Mouse (Mus musculus) yolk sac, embryonic 10.5 days (tissue): ENCODE data around the gene Ppa2.

Experiments
- DNase-seq: peaks from one replicate; pipeline ENCODE4 v3.0.0-alpha.2; 2017; ENCODE audit warnings: low spot score

Ppa2 gene

DNA sequence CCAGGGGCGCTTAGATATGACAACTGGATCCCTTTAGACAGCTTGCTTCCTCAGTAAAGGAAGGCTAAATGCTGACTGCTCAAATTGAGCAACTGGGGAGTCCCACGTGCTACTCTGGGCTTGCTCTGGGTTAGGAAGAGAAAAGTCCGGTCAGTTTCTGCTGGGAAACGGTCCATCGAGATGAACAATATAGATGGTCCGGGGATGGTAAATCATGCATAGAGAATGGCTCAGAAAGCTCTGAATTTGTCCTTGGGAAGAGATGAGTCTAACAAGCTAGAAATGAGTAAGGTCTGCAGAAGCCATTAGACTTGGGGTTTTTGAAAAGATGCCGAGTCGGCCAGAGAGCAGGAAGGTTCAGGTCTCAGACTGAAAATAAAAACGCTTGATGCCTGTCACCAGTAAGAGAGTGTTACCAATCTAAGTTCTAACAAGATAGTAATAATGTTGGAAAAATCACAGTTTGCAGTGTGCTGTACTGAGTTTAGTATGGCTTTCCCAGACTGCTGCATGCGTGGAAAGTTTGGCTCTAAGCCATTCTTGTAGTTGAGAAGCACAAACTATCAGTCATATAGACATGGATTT lies 80.0 kb downstream of the Ppa2 start:
- no peak for DNase-seq

DNA sequence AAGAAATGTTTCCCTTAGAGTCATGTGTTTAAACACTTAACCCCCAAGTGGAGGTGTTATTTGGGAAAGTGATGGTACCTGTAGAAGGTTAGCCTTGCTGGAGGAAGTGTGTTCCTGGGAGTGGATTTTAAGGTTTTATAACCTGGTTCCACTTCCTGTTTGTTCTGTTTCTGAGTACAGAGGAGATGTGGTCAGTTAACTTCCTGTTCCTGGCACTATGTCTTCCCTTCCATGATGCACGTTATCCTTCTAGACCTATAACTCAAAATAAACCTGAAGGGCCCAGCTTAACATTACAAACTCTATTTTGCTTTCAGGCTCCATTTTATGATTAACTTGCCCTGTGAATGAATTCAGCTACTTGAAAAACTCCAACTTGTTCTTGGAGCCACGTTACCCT lies 84.6 kb downstream of the Ppa2 start:
- DNase-seq, result no peak

DNA sequence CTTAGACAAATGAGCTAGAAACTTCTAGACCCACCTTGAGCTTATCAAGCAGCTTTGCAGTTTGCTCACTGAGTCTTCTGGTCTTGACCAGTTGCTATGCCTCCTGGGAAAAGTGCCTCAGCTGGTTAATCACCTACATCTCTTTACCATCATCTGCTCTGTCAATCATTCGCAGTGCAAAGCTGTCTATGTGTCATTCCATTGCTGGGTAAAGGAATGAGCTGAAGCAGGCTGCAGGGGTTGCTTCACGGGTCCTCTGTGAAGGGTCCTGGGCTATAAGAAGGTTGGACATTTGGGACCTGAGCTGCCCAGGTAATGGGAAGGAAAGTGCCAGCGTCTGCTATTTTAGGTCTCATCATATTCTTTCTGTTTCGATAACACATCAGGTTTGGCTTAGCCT lies 93.9 kb downstream of the Ppa2 start:
- DNase-seq, result no peak

DNA sequence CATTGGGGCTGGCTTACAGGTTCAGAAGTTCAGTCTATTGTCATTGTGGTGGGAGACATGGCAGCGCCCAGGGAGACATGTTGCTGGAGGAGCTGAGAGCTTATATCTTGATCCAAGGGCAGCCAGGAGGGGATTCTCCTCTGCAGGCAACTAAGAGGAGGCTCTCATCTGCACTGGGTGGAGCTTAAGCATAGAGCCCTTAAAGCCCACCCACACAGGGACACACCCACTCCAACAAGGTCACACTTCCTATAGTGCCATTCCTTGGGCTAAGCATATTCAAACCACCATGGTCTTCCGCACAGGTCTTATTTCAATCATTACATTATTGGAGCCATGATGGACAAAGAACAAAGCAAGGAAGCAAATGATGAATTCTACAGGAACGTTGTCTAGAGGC lies 95.7 kb downstream of the Ppa2 start:
- DNase-seq, result no peak

GRCm38 (mm10) chr3:133406248-133406647 lies 96.3 kb downstream of the Ppa2 start:
- no peak for DNase-seq

GRCm38 (mm10) chr3:133411123-133411675 lies 101.3 kb downstream of the Ppa2 start:
- no peak for DNase-seq

DNA sequence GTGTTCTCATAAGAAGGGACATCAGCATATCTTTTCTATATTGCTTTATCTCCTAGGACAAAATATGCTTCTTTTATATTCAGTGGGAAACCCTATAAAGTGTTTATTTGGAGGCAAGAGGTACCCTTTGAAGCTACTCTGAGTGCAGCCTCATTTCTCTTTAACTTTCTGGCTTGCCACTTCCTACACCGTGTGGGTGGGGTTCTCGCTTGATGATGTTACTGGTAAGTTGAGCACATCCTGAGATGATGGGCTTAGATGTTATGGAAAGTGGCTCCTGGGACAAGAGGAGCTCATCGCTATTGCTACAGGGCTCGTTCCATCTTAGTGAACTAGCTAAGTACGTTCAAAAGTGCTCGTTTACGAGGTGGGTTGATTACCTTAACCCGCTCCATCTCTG lies 101.9 kb downstream of the Ppa2 start:
- DNase-seq, result no peak

DNA sequence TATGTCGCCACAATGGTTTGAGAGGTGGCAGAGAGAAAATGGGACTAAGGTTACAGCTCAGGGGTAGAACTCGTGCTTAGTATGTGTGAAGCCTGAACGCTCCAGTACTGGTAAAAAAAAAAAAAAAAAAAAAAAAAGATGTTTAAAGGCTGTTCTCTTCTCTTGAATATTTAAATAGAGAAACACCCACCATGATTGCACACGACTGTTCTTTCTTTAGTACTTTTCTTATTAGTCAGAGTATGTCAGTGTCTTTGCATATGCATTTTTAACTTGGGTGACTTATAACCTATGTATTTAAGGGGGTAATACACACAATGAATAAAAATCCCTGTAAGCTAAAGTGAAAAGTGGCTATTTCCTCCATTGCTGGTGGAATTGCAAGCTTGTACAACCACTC lies 104.8 kb downstream of the Ppa2 start:
- no peak for DNase-seq

DNA sequence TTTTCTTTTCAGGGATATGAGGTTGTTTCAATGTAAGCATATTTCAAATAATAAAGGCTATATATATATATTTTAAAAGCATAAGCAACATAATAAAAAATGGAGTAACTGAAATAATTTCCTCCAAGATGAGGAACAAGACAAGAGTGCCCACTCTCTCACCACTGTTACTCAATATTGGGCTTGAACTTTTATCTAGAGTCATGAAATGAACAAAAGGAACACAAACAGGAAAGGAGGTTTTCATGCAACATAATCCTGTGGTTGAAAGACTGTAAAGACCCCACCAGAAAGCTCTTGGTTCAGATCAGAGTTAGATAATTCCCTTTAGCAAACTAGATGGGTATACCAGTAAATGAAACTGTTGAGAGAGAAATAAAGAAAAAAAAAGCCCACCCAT lies 113.2 kb downstream of the Ppa2 start:
- DNase-seq, result no peak
